Mouse (Mus musculus) liver, embryonic 14.5 days (tissue): ENCODE measurements at regions not wholly inside any gene's neighbourhood (a gene's known extent, or its start where the extent isn't known, plus 50 kb on each side); places are given as distances from the start of the nearest gene placed in this dataset.

Experiments
- CTCF ChIP-seq: IDR thresholded peaks from 2 replicates; pipeline ENCODE4 v1.5.1; 2016; ENCODE audit warnings: antibody characterized with exemption, low read depth, control low read depth
- EP300 ChIP-seq: IDR thresholded peaks from 2 replicates; pipeline ENCODE4 v1.6.1; 2016; ENCODE audit warnings: antibody characterized with exemption, low read depth

DNA sequence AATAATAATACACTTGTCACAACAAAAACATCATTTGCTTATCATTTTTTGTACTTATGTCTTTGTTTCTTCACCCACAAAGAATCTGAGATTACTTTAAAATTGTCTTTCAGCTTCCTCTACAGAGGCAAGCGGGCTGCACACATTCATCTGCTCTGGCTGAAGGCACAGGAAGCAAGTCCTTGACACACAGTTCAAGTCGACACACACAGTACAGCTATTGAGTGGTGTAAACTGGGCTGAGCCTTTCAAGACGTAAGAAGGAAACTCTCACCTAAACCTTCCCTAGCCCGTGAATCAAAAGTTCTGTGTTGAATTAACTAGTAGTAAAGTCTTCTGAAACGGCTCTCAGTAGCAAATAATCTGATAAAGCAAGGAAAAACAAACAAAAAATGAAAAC is 250.5 kb upstream of the Gpc5 start:
- TF ChIP-seq CTCF = no peak
- TF ChIP-seq EP300 = no peak
